Mouse (Mus musculus) stomach, embryonic 16.5 days (tissue): ENCODE measurements at regions not wholly inside any gene's neighbourhood (a gene's known extent, or its start where the extent isn't known, plus 50 kb on each side); places are given as distances from the start of the nearest gene placed in this dataset.

Source experiments
- ATAC-seq: fragments of 200-750 bp; cut with Nextera tagmentation; 2 replicates; pipeline ENCODE4 v1.8.0; 2017; ENCODE audit warnings: moderate number of reproducible peaks, moderate TSS enrichment; ENCODE audit not compliant: insufficient read depth, low FRiP score
- H3K27ac ChIP-seq: fragments of 300-500 bp; sonication (generic); 2 replicates; pipeline ENCODE4 v1.5.1; 2014; ENCODE audit warnings: low read length
- H3K27me3 ChIP-seq: fragments of 300-500 bp; sonication (generic); 2 replicates; pipeline ENCODE4 v1.6.1; 2014; ENCODE audit warnings: low read length, control low read depth, mixed read lengths; ENCODE audit not compliant: control insufficient read depth, insufficient read depth
- H3K36me3 ChIP-seq: fragments of 300-500 bp; sonication (generic); 2 replicates; pipeline ENCODE4 v1.6.1; 2014; ENCODE audit warnings: low read length; ENCODE audit not compliant: control insufficient read depth, insufficient read depth
- H3K4me1 ChIP-seq: fragments of 300-500 bp; sonication (generic); 2 replicates; pipeline ENCODE4 v1.6.1; 2014; ENCODE audit warnings: low read length, control low read depth, mixed read lengths; ENCODE audit not compliant: control insufficient read depth, insufficient read depth
- H3K4me2 ChIP-seq: fragments of 300-500 bp; sonication (generic); 2 replicates; pipeline ENCODE4 v1.6.1; 2014; ENCODE audit warnings: low read depth, low read length, mixed read lengths
- H3K4me3 ChIP-seq: fragments of 300-500 bp; sonication (generic); replicated peaks from 2 replicates; pipeline ENCODE4 v1.5.1; 2014; ENCODE audit warnings: mild to moderate bottlenecking, low read length
- H3K9ac ChIP-seq: fragments of 300-500 bp; sonication (generic); 2 replicates; pipeline ENCODE4 v1.6.1; 2014; ENCODE audit warnings: low read length
- H3K9me3 ChIP-seq: fragments of 300-500 bp; sonication (generic); replicated peaks from 2 replicates; pipeline ENCODE4 v1.6.1; 2016; ENCODE audit warnings: low read length, control low read depth; ENCODE audit not compliant: control insufficient read depth
- WGBS: fragments of 180-500 bp; shearing (Covaris S2); extraction: QIAGEN DNeasy Blood & Tissue Kit; methylation state at CpG from one replicate; pipeline ENCODE4 v1.1.7; 2014; 5-methylcytosine and 5-hydroxymethylcytosine counted together

DNA sequence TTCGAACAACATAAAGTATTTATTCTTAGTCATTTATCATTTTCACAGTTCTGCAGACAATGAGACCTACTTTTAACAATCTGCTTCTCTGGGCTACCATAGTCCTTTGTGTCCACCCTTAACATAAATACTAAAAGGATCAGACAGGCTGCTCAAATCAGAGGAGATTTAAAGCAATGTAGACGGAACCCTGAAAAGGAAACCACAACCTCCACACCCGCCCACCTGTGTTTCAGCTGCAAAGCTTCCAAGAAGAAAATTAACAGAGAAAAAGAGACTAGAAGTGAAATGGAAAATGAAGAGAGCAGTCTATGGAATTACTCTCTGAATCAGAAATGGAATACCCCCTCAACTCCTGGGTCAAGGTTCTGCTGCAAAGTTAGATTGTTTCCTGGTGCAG is 2678.7 kb upstream of the Gm7489 start:
- no peak overlapping the region for H3K4me3 ChIP-seq
- no peaks in the 10 kb centered on the region for H3K36me3 ChIP-seq
- 55% methylated on average over 3 of the region's 3 CpGs for WGBS
- H3K4me1 ChIP-seq: no peaks in the 10 kb centered on the region
- H3K9ac ChIP-seq: no peak overlapping the region
- H3K27me3 ChIP-seq: no peaks in the 10 kb centered on the region
- no peak overlapping the region for H3K27ac ChIP-seq
- no peak for ATAC-seq
- H3K9me3 ChIP-seq: no peaks in the 10 kb centered on the region
- no peak overlapping the region for H3K4me2 ChIP-seq

DNA sequence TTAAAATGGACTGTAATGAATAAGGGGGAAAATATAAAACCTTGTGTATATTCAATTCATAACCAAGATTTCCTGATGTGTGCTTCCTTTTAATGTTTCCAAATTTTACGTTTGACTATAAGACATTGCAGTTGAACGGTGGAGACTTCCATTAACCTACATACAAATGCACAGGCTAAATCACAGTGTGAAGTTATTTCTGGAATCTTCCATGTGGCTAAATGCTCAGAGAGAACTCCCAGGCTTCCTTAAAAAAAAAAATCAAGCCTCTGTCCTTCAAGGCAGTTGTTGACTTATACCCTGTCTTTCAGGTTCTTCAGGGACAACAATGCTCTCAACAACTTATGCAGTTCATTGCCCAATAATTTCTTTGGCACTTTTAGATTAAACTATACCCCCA is 2677.9 kb upstream of the Gm7489 start:
- ATAC-seq: no peak
- Histone ChIP-seq H3K27ac (no peak overlapping the region), H3K9ac (no peak overlapping the region), H3K4me3 (no peak overlapping the region), H3K4me1 (no peaks in the 10 kb centered on the region), H3K9me3 (no peaks in the 10 kb centered on the region), H3K36me3 (no peaks in the 10 kb centered on the region), H3K27me3 (no peaks in the 10 kb centered on the region), H3K4me2 (no peak overlapping the region)
- WGBS: 64% methylated on average over 2 of the region's 2 CpGs

DNA sequence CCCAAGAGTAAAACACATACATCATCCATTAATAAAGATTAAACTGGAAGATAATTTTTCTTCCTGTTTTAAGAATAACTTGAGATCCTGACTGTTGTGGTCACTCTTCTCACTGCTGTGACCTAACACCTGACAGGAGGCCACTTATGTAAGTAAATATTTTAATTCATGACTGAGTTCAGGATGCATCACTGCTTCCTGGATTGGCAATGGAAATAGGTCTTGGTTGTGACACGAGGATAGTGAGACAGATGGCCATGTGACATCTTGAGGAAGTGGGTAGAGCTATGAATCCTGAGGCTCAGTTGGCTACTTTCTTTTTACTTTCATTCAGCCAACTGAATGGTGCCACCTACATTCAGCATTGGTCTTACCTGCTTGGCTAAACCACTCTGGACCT is 2649.8 kb upstream of the Gm7489 start:
- no peak overlapping the region for H3K9ac ChIP-seq
- no peak overlapping the region for H3K27ac ChIP-seq
- 61% methylated on average over 1 of the region's 1 CpGs for WGBS
- no peak overlapping the region for H3K4me3 ChIP-seq
- no peaks in the 10 kb centered on the region for H3K36me3 ChIP-seq
- H3K4me1 ChIP-seq: no peaks in the 10 kb centered on the region
- no peaks in the 10 kb centered on the region for H3K9me3 ChIP-seq
- no peaks in the 10 kb centered on the region for H3K27me3 ChIP-seq
- no peak overlapping the region for H3K4me2 ChIP-seq
- no peak for ATAC-seq

DNA sequence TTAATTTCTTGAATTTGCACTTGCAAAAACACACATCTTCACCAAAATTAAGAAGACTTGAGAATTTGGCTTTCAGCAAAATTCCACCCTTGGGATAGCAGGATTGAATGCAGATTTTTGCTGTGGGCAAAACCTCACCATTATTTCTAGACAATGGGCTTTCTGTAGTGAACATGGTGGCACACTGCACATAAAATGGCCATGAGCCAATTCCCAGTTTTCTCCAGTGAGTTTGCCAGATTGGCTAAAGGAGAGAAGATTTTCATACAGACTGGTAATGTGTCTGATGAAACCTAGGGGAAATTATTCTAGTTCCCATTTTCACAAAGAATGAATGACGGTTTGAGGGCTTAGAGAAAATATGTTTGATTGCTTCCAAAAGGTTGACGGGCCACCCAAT is 2640.1 kb upstream of the Gm7489 start:
- WGBS: 86% methylated on average over 2 of the region's 2 CpGs
- Histone ChIP-seq H3K4me3 (no peak overlapping the region), H3K27ac (no peak overlapping the region), H3K9ac (no peak overlapping the region), H3K27me3 (no peaks in the 10 kb centered on the region), H3K36me3 (no peaks in the 10 kb centered on the region), H3K4me2 (no peak overlapping the region), H3K4me1 (no peaks in the 10 kb centered on the region), H3K9me3 (no peaks in the 10 kb centered on the region)
- ATAC-seq: no peak

DNA sequence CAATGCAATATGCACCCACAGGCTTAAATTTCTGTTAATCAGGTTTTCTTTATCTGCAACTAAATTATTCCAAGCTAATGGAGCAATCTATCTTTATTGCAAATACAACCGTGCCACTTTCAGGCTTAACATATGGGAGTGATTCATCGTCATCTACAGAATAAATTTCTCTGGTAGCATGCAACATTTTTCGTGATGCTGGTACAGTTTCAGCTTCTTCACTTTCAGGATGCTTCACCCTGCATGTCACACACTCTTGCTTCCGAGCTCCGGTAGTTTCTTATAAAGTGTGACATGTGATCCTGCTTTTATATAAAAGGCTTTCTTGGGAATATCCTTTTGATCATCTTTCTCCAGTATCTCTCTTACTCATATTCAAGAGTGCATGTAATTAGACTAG is 2637.4 kb upstream of the Gm7489 start:
- 81% methylated on average over 5 of the region's 5 CpGs for WGBS
- Histone ChIP-seq H3K27ac (no peak overlapping the region), H3K36me3 (no peaks in the 10 kb centered on the region), H3K9ac (no peak overlapping the region), H3K27me3 (no peaks in the 10 kb centered on the region), H3K4me1 (no peaks in the 10 kb centered on the region), H3K4me3 (no peak overlapping the region), H3K9me3 (no peaks in the 10 kb centered on the region), H3K4me2 (no peak overlapping the region)
- ATAC-seq: no peak

DNA sequence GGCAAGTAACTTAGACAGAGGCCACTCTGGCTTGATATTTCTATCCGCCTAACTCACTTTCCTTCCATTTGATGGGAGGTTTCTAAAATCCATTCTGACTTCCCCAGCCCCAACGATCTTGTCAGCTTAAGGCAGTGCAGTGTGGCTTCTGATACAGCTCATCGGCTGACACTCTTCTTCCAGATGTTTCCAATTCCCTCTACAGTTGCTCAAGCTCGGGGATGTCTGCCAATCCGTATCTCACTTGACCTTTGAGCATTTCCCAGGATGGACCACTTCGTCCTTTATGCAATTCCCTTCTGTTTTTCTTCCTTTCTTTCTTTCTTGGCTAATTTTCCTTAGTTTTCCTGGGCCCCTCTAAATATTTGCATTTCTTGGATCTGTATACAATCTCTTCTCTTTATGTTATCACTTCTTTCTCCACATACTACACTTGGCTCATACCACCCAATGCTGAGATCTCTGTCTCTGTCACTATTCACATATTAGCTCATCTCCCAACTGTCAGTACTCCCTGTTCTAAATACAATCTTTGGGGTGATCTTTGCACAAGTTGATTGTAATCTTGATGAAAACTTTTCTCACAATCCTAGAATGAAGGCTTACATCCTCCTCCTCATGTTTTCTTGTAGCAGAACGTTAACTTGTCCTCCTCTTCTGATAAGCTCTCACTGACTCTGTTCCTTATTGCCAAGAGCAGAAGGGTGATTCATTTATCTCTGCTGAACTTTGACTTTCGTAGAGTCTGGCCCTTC is 2636.5 kb upstream of the Gm7489 start:
- Histone ChIP-seq H3K9me3 (no peaks in the 10 kb centered on the region), H3K4me2 (no peak overlapping the region), H3K9ac (no peak overlapping the region), H3K36me3 (no peaks in the 10 kb centered on the region), H3K27me3 (no peaks in the 10 kb centered on the region), H3K4me3 (no peak overlapping the region), H3K27ac (no peak overlapping the region), H3K4me1 (no peaks in the 10 kb centered on the region)
- 61% methylated on average over 8 of the region's 8 CpGs for WGBS
- ATAC-seq: no peak

DNA sequence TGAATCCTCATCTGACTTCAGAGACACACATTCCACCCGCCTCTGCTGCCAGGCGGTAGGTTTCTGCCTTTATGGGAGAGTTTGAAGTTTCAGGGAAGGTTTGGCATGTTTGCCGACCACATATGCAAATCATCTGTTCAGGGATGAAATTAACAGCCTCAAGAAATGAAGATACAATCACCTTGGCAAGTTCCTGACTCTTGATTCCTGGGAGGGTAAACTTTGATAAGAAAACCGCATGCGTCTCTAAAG is 2636.0 kb upstream of the Gm7489 start:
- Histone ChIP-seq H3K4me2 (no peak overlapping the region), H3K4me1 (no peaks in the 10 kb centered on the region), H3K4me3 (no peak overlapping the region), H3K36me3 (no peaks in the 10 kb centered on the region), H3K9me3 (no peaks in the 10 kb centered on the region), H3K27ac (no peak overlapping the region), H3K9ac (no peak overlapping the region), H3K27me3 (no peaks in the 10 kb centered on the region)
- 80% methylated on average over 5 of the region's 5 CpGs for WGBS
- ATAC-seq: no peak

DNA sequence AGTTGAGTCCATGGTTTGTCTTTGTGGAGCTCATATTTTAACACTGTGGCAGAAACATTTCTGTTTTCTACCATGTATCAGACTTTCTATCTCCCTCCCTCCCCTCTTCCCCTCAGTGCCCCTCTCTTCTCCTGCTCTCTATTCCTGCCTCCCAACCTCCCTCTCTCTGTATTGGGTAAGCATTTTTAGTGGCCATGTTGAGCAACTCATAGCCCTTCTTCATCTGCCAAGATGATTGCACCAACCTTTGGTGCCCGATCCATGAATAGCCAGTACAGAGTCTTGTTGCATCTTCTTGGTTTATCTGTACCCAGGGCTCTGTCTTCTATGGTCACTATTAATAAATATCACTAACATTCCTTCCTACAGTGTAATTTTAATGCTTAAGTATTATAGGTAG is 2630.6 kb upstream of the Gm7489 start:
- Histone ChIP-seq H3K9ac (no peak overlapping the region), H3K9me3 (no peaks in the 10 kb centered on the region), H3K27ac (no peak overlapping the region), H3K4me1 (no peaks in the 10 kb centered on the region), H3K36me3 (no peaks in the 10 kb centered on the region), H3K27me3 (no peaks in the 10 kb centered on the region), H3K4me3 (no peak overlapping the region), H3K4me2 (no peak overlapping the region)
- ATAC-seq: no peak
- 95% methylated on average over 1 of the region's 1 CpGs for WGBS

DNA sequence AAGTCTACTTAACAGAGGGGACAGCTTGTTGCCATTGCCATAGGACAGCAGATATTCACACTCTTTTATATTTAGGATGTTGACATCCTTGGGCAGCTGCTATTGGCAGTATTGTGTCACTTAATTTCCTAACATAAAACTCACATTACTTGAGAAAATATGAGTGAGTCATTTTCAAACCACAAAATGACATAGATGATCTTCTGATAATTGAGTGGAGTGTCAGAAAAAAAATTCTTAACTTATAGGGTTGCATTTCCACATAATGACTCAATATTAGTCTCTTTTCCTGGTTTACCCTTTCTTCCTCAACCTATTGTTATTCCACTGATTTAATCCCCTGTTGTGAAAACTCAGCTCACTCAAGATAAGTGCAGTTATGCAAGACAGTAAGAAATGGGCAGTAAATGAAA is 2629.5 kb upstream of the Gm7489 start:
- Histone ChIP-seq H3K27ac (no peak overlapping the region), H3K27me3 (no peaks in the 10 kb centered on the region), H3K4me1 (no peaks in the 10 kb centered on the region), H3K9ac (no peak overlapping the region), H3K36me3 (no peaks in the 10 kb centered on the region), H3K4me3 (no peak overlapping the region), H3K4me2 (no peak overlapping the region), H3K9me3 (no peaks in the 10 kb centered on the region)
- ATAC-seq: no peak

DNA sequence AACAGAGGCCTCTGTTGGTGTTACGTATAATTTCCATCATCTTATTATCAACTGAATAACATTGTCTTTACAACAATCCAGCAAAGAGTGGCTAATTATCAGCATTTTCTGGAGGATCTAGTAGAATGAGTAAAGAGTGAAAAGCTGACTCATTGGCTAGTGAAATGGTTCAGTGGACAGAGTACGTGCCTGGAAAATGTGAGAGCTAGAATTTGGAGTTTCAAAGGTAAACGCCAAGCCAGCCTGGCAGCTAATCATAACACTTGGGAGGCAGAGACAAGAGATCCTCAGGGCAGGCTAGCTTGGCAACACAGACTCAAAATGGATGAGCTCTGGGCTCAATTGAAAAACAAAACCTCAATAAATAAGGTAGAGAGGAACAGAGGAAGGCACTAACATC is 2628.0 kb upstream of the Gm7489 start:
- Histone ChIP-seq H3K27ac (no peak overlapping the region), H3K4me2 (no peak overlapping the region), H3K36me3 (no peaks in the 10 kb centered on the region), H3K9me3 (no peaks in the 10 kb centered on the region), H3K9ac (no peak overlapping the region), H3K4me1 (no peaks in the 10 kb centered on the region), H3K27me3 (no peaks in the 10 kb centered on the region), H3K4me3 (no peak overlapping the region)
- ATAC-seq: no peak
- 70% methylated on average over 3 of the region's 3 CpGs for WGBS
